Mouse (Mus musculus): Measurements from ENCODE around the gene Esam. TPM values are rescaled to one million over a fixed set of nuclear protein-coding genes. Genes with fewer than 3 reads are reported as not detected.

The Esam gene
- polyA plus RNA-seq, 1 experiment from 2014 or later, result 256 TPM

DNA sequence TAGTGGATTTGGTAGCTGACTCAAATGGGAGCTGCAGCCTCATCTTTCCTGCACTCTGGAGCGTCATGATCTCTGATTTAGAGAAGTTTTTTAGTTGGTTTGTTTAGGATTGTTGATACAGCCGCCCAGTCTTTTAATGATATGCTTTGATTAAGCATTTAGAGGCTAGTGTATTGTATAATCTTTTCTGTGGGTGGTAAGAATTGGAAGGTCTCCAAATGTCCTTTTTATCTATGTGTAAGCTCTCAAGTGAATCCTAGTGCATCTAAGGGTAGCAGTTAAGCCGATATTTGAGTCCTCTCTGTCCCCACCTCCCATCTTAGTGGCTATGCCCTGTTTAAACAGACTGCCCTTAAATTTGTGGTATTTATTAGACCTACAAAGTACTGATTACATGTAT, 13.4 kb upstream of the Esam start:
- H3K36me3 ChIP-seq (ENCODE audit: insufficient read depth, low read length), result no peaks in the 10 kb centered on the region
- no peak for TF ChIP-seq CTCF (IDR thresholded peaks at IDR 0.05)
- no peak for TF ChIP-seq EP300 (IDR thresholded peaks at IDR 0.05)
- no peak overlapping the region for H3K27ac ChIP-seq (ENCODE audit: low read length)
- no peak for DNase-seq (ENCODE audit: low spot score)
- H3K4me1 ChIP-seq (ENCODE audit: insufficient read depth, low read depth, low read length), result no peaks in the 10 kb centered on the region
- no peak overlapping the region for H3K4me3 ChIP-seq (ENCODE audit: low read depth, low read length)
- H3K27me3 ChIP-seq (replicated peaks; ENCODE audit: insufficient read depth, low read length), result no peaks in the 10 kb centered on the region
- no peak overlapping the region for H3K9ac ChIP-seq (replicated peaks; ENCODE audit: low read depth)
- no peak overlapping the region for H3K4me2 ChIP-seq (replicated peaks; ENCODE audit: low read depth, low read length)
- ATAC-seq, result no peak
- H3K9me3 ChIP-seq (ENCODE audit: low read length), result no peaks in the 10 kb centered on the region
- WGBS, result 60% methylated on average over 3 of the region's 3 CpGs

- no peak overlapping the region for H3K27ac ChIP-seq (ENCODE audit: low read length)
- no peak overlapping the region for H3K4me2 ChIP-seq (replicated peaks; ENCODE audit: low read depth, low read length)
- no peak for DNase-seq (ENCODE audit: low spot score)
- no peak overlapping the region for H3K4me3 ChIP-seq (ENCODE audit: low read depth, low read length)
- ATAC-seq, result no peak
- 64% methylated on average over 1 of the region's 1 CpGs for WGBS
- no peak overlapping the region for H3K9ac ChIP-seq (replicated peaks; ENCODE audit: low read depth)
- TF ChIP-seq CTCF (IDR thresholded peaks at IDR 0.05), result no peak
- TF ChIP-seq EP300 (IDR thresholded peaks at IDR 0.05), result no peak
- no peaks in the 10 kb centered on the region for H3K27me3 ChIP-seq (replicated peaks; ENCODE audit: insufficient read depth, low read length)
- no peaks in the 10 kb centered on the region for H3K4me1 ChIP-seq (ENCODE audit: insufficient read depth, low read depth, low read length)
- H3K9me3 ChIP-seq (ENCODE audit: low read length), result no peaks in the 10 kb centered on the region
- H3K36me3 ChIP-seq (ENCODE audit: insufficient read depth, low read length), result no peaks in the 10 kb centered on the region
Measured at GRCm38 (mm10) chr9:37517467-37517866, 10.4 kb upstream of the Esam start.

DNA sequence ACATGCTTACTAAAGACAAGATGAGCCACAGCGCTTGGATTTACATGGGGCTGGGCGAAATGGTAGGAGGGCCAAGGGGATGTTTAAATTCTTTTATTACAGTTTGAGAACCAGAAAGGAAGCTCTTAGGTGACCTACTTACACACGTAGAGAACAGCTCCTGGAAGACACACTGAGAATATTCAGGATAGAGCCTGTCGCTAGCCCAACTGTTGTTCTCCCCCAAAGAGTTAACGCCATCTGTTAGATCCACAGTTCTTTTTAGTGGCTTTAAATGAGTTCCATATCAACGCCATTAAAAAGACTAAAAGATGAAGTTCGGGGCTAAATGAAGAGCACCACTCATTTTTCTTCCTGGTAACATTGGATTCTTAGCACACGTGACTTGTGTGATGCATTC, 8.9 kb upstream of the Esam start:
- no peak for ATAC-seq
- Histone ChIP-seq H3K27ac (ENCODE audit: low read length) (no peak overlapping the region), H3K9me3 (ENCODE audit: low read length) (no peaks in the 10 kb centered on the region), H3K4me3 (ENCODE audit: low read depth, low read length) (no peak overlapping the region), H3K4me1 (ENCODE audit: insufficient read depth, low read depth, low read length) (no peaks in the 10 kb centered on the region), H3K9ac (replicated peaks; ENCODE audit: low read depth) (no peak overlapping the region), H3K27me3 (replicated peaks; ENCODE audit: insufficient read depth, low read length) (no peaks in the 10 kb centered on the region), H3K4me2 (replicated peaks; ENCODE audit: low read depth, low read length) (no peak overlapping the region), H3K36me3 (ENCODE audit: insufficient read depth, low read length) (no peaks in the 10 kb centered on the region)
- TF ChIP-seq CTCF (IDR thresholded peaks at IDR 0.05), result no peak
- no peak for TF ChIP-seq EP300 (IDR thresholded peaks at IDR 0.05)
- DNase-seq (ENCODE audit: low spot score), result no peak
- WGBS, result 92% methylated on average over 8 of the region's 8 CpGs

GRCm38 (mm10) chr9:37519995-37520394, 7.9 kb upstream of the Esam start:
- no peak for ATAC-seq
- Histone ChIP-seq H3K4me3 (ENCODE audit: low read depth, low read length) (no peak overlapping the region), H3K4me2 (replicated peaks; ENCODE audit: low read depth, low read length) (no peak overlapping the region), H3K27me3 (replicated peaks; ENCODE audit: insufficient read depth, low read length) (no peaks in the 10 kb centered on the region), H3K27ac (ENCODE audit: low read length) (no peak overlapping the region), H3K9me3 (ENCODE audit: low read length) (no peaks in the 10 kb centered on the region), H3K36me3 (ENCODE audit: insufficient read depth, low read length) (no peaks in the 10 kb centered on the region), H3K9ac (replicated peaks; ENCODE audit: low read depth) (no peak overlapping the region), H3K4me1 (ENCODE audit: insufficient read depth, low read depth, low read length) (no peaks in the 10 kb centered on the region)
- no peak for TF ChIP-seq EP300 (IDR thresholded peaks at IDR 0.05)
- no peak for TF ChIP-seq CTCF (IDR thresholded peaks at IDR 0.05)
- WGBS, result 81% methylated on average over 2 of the region's 2 CpGs
- no peak for DNase-seq (ENCODE audit: low spot score)

- H3K36me3 ChIP-seq (ENCODE audit: insufficient read depth, low read length), result no peaks in the 10 kb centered on the region
- H3K4me2 ChIP-seq (replicated peaks; ENCODE audit: low read depth, low read length), result no peak overlapping the region
- H3K9ac ChIP-seq (replicated peaks; ENCODE audit: low read depth), result no peak overlapping the region
- WGBS, result 75% methylated on average over 2 of the region's 2 CpGs
- no peaks in the 10 kb centered on the region for H3K9me3 ChIP-seq (ENCODE audit: low read length)
- no peaks in the 10 kb centered on the region for H3K27me3 ChIP-seq (replicated peaks; ENCODE audit: insufficient read depth, low read length)
- no peak overlapping the region for H3K4me3 ChIP-seq (ENCODE audit: low read depth, low read length)
- H3K27ac ChIP-seq (ENCODE audit: low read length), result no peak overlapping the region
- ATAC-seq (no peak), DNase-seq (ENCODE audit: low spot score) (no peak)
- no peak for TF ChIP-seq CTCF (IDR thresholded peaks at IDR 0.05)
- no peak for TF ChIP-seq EP300 (IDR thresholded peaks at IDR 0.05)
- peaks cover 8% of the 10 kb centered on the region for H3K4me1 ChIP-seq (ENCODE audit: insufficient read depth, low read depth, low read length)
Measured at GRCm38 (mm10) chr9:37525461-37525860, 2.4 kb upstream of the Esam start.

- Histone ChIP-seq H3K27me3 (replicated peaks; ENCODE audit: insufficient read depth, low read length) (no peaks in the 10 kb centered on the region), H3K36me3 (ENCODE audit: insufficient read depth, low read length) (no peaks in the 10 kb centered on the region), H3K4me3 (ENCODE audit: low read depth, low read length) (peak overlapping the region; percentile 51), H3K27ac (ENCODE audit: low read length) (peak overlapping the region; percentile 94), H3K4me2 (replicated peaks; ENCODE audit: low read depth, low read length) (peak overlapping the region; percentile 70), H3K4me1 (ENCODE audit: insufficient read depth, low read depth, low read length) (peaks cover 8% of the 10 kb centered on the region), H3K9me3 (ENCODE audit: low read length) (no peaks in the 10 kb centered on the region), H3K9ac (replicated peaks; ENCODE audit: low read depth) (peak overlapping the region; percentile 47)
- WGBS, result 16% methylated on average over 21 of the region's 21 CpGs
- peak; percentile 63 for TF ChIP-seq CTCF (IDR thresholded peaks at IDR 0.05)
- TF ChIP-seq EP300 (IDR thresholded peaks at IDR 0.05), result peak; percentile 89
- DNase-seq (ENCODE audit: low spot score) (peak; percentile 92), ATAC-seq (peak; percentile 72)
Measured at GRCm38 (mm10) chr9:37526443-37527395, 1.2 kb upstream of the Esam start.
